Mouse (Mus musculus) CH12.LX (cell line): ENCODE data around the gene Nudt5. TPM values are rescaled to one million over a fixed set of nuclear protein-coding genes. Genes with fewer than 3 reads are reported as not detected.

Experiments
- DNase-seq: peaks from one replicate; pipeline ENCODE4 v3.0.0-alpha.2; 2013; ENCODE audit errors: extremely low read depth
- H3K27ac ChIP-seq: 2 replicates; pipeline ENCODE4 v1.5.1; 2012; ENCODE audit warnings: low read depth, mild to moderate bottlenecking, control low read depth, moderate library complexity; ENCODE audit not compliant: insufficient read depth
- H3K27me3 ChIP-seq: replicated peaks from 2 replicates; pipeline ENCODE3; 2012; ENCODE audit warnings: inconsistent platforms
- H3K36me3 ChIP-seq, 2 experiments: replicated peaks in 1 of 2; 2 replicates each; pipeline versions ENCODE3 to v1.6.1; 2012; ENCODE audit warnings: inconsistent platforms in 1 of 2, low read length in 1 of 2, mild to moderate bottlenecking in 1 of 2, mixed read lengths in 1 of 2, moderate library complexity in 1 of 2; ENCODE audit not compliant: control insufficient read depth in 1 of 2, insufficient read depth in 1 of 2
- H3K4me1 ChIP-seq, 2 experiments: 2 replicates each; pipeline ENCODE4 v1.6.1; 2012; ENCODE audit warnings: inconsistent platforms in 1 of 2, moderate library complexity in 1 of 2; ENCODE audit not compliant: insufficient read depth in 2 of 2, control insufficient read depth in 1 of 2
- H3K4me2 ChIP-seq: 2 replicates; pipeline ENCODE4 v1.6.1; 2012; ENCODE audit warnings: low read depth, mild to moderate bottlenecking, control low read depth; ENCODE audit not compliant: poor library complexity, insufficient read depth, severe bottlenecking
- H3K4me3 ChIP-seq, 3 experiments: fragments of 150-350 bp in 1 of 3; sonication (generic) in 1 of 3; replicated peaks in 1 of 3; 2 replicates each; pipeline versions ENCODE3 to v1.5.1; 2011 to 2012; ENCODE audit warnings: low read depth in 2 of 3, low read length in 2 of 3, mild to moderate bottlenecking in 2 of 3, moderate library complexity in 2 of 3, control low read depth in 1 of 3, improper control_type of control experiment in 1 of 3, inconsistent platforms in 1 of 3, mixed read lengths in 1 of 3; ENCODE audit not compliant: poor library complexity in 1 of 3
- H3K79me2 ChIP-seq: replicated peaks from 2 replicates; pipeline ENCODE4 v1.6.1; 2012; ENCODE audit warnings: mild to moderate bottlenecking, moderate library complexity; ENCODE audit not compliant: control insufficient read depth, poor library complexity, insufficient read depth, severe bottlenecking; ENCODE audit errors: extremely low read depth
- H3K9ac ChIP-seq: 2 replicates; pipeline ENCODE4 v1.6.1; 2012; ENCODE audit warnings: low read depth, mild to moderate bottlenecking, control low read depth, moderate library complexity; ENCODE audit not compliant: insufficient read depth
- H3K9me3 ChIP-seq: replicated peaks from 2 replicates; pipeline ENCODE3; 2012; ENCODE audit warnings: low read length, inconsistent platforms, mixed read lengths
- BHLHE40 ChIP-seq: IDR thresholded peaks from 2 replicates; pipeline ENCODE4 v1.6.1; 2011; ENCODE audit warnings: mild to moderate bottlenecking, low read depth, low read length, improper control_type of control experiment
- CHD1 ChIP-seq: IDR thresholded peaks from 2 replicates; pipeline ENCODE4 v1.6.1; 2012; ENCODE audit warnings: low read depth, low read length, improper control_type of control experiment, inconsistent platforms
- CHD2 ChIP-seq: IDR thresholded peaks from 2 replicates; pipeline ENCODE4 v1.6.1; 2011; ENCODE audit warnings: low read length, improper control_type of control experiment
- CTCF ChIP-seq, 2 experiments: IDR thresholded peaks in 1 of 2; conservative IDR thresholded peaks in 1 of 2; 2 replicates each; pipeline ENCODE4 v1.5.1; 2011 to 2012; ENCODE audit warnings: low read depth in 2 of 2, low read length in 2 of 2, improper control_type of control experiment in 1 of 2, inconsistent platforms in 1 of 2, mild to moderate bottlenecking in 1 of 2, moderate library complexity in 1 of 2
- E2F4 ChIP-seq: IDR thresholded peaks from 2 replicates; pipeline ENCODE4 v1.6.1; 2011; ENCODE audit warnings: low read depth, low read length, improper control_type of control experiment; ENCODE audit not compliant: insufficient replicate concordance
- IRF4 ChIP-seq: IDR thresholded peaks from 2 replicates; pipeline ENCODE4 v1.6.1; 2014; ENCODE audit warnings: low read depth, mild to moderate bottlenecking, inconsistent platforms, low read length, improper control_type of control experiment
- JUN ChIP-seq: IDR thresholded peaks from 2 replicates; pipeline ENCODE4 v1.6.1; 2011; ENCODE audit warnings: low read depth, mild to moderate bottlenecking, low read length, improper control_type of control experiment, moderate library complexity; ENCODE audit not compliant: insufficient read depth
- JUND ChIP-seq: conservative IDR thresholded peaks from 2 replicates; pipeline ENCODE4 v1.6.1; 2011; ENCODE audit warnings: low read depth, low read length, improper control_type of control experiment
- MAZ ChIP-seq: IDR thresholded peaks from 2 replicates; pipeline ENCODE4 v1.6.1; 2012; ENCODE audit warnings: low read depth, mild to moderate bottlenecking, inconsistent platforms, low read length, improper control_type of control experiment, moderate library complexity
- MYC ChIP-seq: IDR thresholded peaks from 2 replicates; pipeline ENCODE4 v1.6.1; 2011; ENCODE audit warnings: low read depth, mild to moderate bottlenecking, improper control_type of control experiment, low read length
- NELFE ChIP-seq: IDR thresholded peaks from 2 replicates; pipeline ENCODE4 v1.6.1; 2011; ENCODE audit warnings: low read depth, low read length, improper control_type of control experiment
- NRF1 ChIP-seq: IDR thresholded peaks from 2 replicates; pipeline ENCODE4 v1.6.1; 2014; ENCODE audit warnings: low read depth, mild to moderate bottlenecking, inconsistent platforms, low read length, improper control_type of control experiment, moderate library complexity
- POLR2A ChIP-seq: IDR thresholded peaks from 2 replicates; pipeline ENCODE4 v1.6.1; 2011; ENCODE audit warnings: low read depth, mild to moderate bottlenecking, improper control_type of control experiment, low read length
- RAD21 ChIP-seq: IDR thresholded peaks from 2 replicates; pipeline ENCODE4 v1.6.1; 2011; ENCODE audit warnings: low read depth, mild to moderate bottlenecking, low read length, improper control_type of control experiment, moderate library complexity
- RCOR1 ChIP-seq: conservative IDR thresholded peaks from 2 replicates; pipeline ENCODE4 v1.6.1; 2012; ENCODE audit warnings: low read depth, mild to moderate bottlenecking, inconsistent platforms, low read length, improper control_type of control experiment
- SIN3A ChIP-seq: IDR thresholded peaks from 2 replicates; pipeline ENCODE4 v1.6.1; 2012; ENCODE audit warnings: low read length, improper control_type of control experiment, inconsistent platforms
- SMC3 ChIP-seq: IDR thresholded peaks from 2 replicates; pipeline ENCODE4 v1.6.1; 2011; ENCODE audit warnings: low read depth, low read length, improper control_type of control experiment
- USF1 ChIP-seq: IDR thresholded peaks from 2 replicates; pipeline ENCODE4 v1.6.1; 2014; ENCODE audit warnings: low read depth, mild to moderate bottlenecking, inconsistent platforms, low read length, improper control_type of control experiment
- USF2 ChIP-seq: conservative IDR thresholded peaks from 2 replicates; pipeline ENCODE4 v1.6.1; 2011; ENCODE audit warnings: low read depth, low read length, improper control_type of control experiment
- ZC3H11A ChIP-seq: IDR thresholded peaks from 2 replicates; pipeline ENCODE4 v1.6.1; 2012; ENCODE audit warnings: low read depth, mild to moderate bottlenecking, inconsistent platforms, low read length, improper control_type of control experiment
- ZKSCAN1 ChIP-seq: IDR thresholded peaks from 2 replicates; pipeline ENCODE4 v1.6.1; 2012; ENCODE audit warnings: low read depth, inconsistent platforms, low read length, improper control_type of control experiment, borderline replicate concordance
- ZMIZ1 ChIP-seq: IDR thresholded peaks from 2 replicates; pipeline ENCODE4 v1.6.1; 2012; ENCODE audit warnings: low read depth, mild to moderate bottlenecking, inconsistent platforms, low read length, improper control_type of control experiment
- dilution Hi-C: fragments of 300-500 bp; cut with MboI; formaldehyde crosslinking; loops from 2 replicates; pipeline ENCODE4 v1.14.3; 2020; ENCODE audit warnings: low sequenced_read_pairs; ENCODE audit not compliant: extremely low pct_unique_long_range_greater_than_20kb, extremely low pct_ligation_motif_present
- in situ Hi-C: fragments of 300-500 bp; cut with MboI; formaldehyde crosslinking; loops from 3 replicates; pipeline ENCODE4 v1.14.3; 2019; ENCODE audit warnings: low sequenced_read_pairs, low pct_ligation_motif_present, low pct_unique_long_range_greater_than_20kb, mixed read lengths
- polyA plus RNA-seq: library from polyadenylated mRNA; unstranded; fragments of >175 nt; gene quantifications from 2 replicates; pipeline ENCODE4 v1.2.1, GENCODE M21; 2012; ENCODE audit warnings: low read depth; ENCODE audit not compliant: insufficient read length
- total RNA-seq, 2 experiments: library from RNA; depleted of rRNA; stranded (reverse); fragments of 300-350 nt in 1 of 2; fragments of >200 nt in 1 of 2; gene quantifications; 2 replicates each; pipeline ENCODE4 v1.2.3; 2012 to 2014

The Nudt5 gene
- total and polyA plus RNA-seq, 3 experiments: 102 to 245 (median 128) TPM

- Histone ChIP-seq H3K9ac (no peak overlapping the region), H3K27me3 (no peaks in the 10 kb centered on the region), H3K9me3 (no peaks in the 10 kb centered on the region), H3K4me3 (no peak overlapping the region), H3K36me3 (peaks cover 36 to 72% of the 10 kb centered on the region in 2 experiments), H3K27ac (no peak overlapping the region), H3K79me2 (no peaks in the 10 kb centered on the region), H3K4me1 (no peaks in the 10 kb centered on the region; a peak in 1 of 4 replicates), H3K4me2 (no peak overlapping the region)
- dilution Hi-C loops (no loop called here), in situ Hi-C loops (loop anchor here (25.0 kb wide), 1 partner anchor 724 kb away; no protein-coding TSS in a partner anchor)
- no peak for DNase-seq
- TF ChIP-seq POLR2A: no peak
- TF ChIP-seq SMC3: no peak
- no peak for TF ChIP-seq MYC
- TF ChIP-seq RAD21: no peak
- no peak for TF ChIP-seq ZMIZ1
- no peak for TF ChIP-seq ZKSCAN1
- TF ChIP-seq USF2: no peak
- TF ChIP-seq IRF4: no peak
- TF ChIP-seq CHD2: no peak
Measured at GRCm38 (mm10) chr2:5811235-5811782, 33.5 kb upstream of the Nudt5 start.

GRCm38 (mm10) chr2:5821264-5821663 is 23.6 kb upstream of the Nudt5 start:
- dilution Hi-C loops: no loop called here
- Histone ChIP-seq H3K4me3 (no peak overlapping the region), H3K36me3 (peaks cover 50 to 80% of the 10 kb centered on the region in 2 experiments), H3K9ac (no peak overlapping the region), H3K4me1 (peaks cover 4 to 15% of the 10 kb centered on the region in 2 experiments; a peak in 3 of 4 replicates), H3K27ac (no peak overlapping the region), H3K4me2 (no peak overlapping the region), H3K79me2 (peaks cover 3% of the 10 kb centered on the region; the same call in 1 of the 2 replicates), H3K27me3 (no peaks in the 10 kb centered on the region), H3K9me3 (no peaks in the 10 kb centered on the region)
- no peak for DNase-seq
- in situ Hi-C loops: loop anchor here (25.0 kb wide), 1 partner anchor 734 kb away; no protein-coding TSS in a partner anchor
- no peak for TF ChIP-seq RCOR1
- no peak for TF ChIP-seq USF1
- TF ChIP-seq JUN: no peak
- no peak for TF ChIP-seq JUND
- TF ChIP-seq CTCF (conservative IDR thresholded peaks at IDR 0.05 in 1 of 2, IDR thresholded peaks at IDR 0.05 in 1 of 2; ENCODE audit: low read depth in 2 of 2, low read length in 2 of 2): no peak
- TF ChIP-seq BHLHE40: no peak
- no peak for TF ChIP-seq MAZ
- no peak for TF ChIP-seq ZC3H11A
- no peak for TF ChIP-seq RAD21
- no peak for TF ChIP-seq SIN3A
- TF ChIP-seq NRF1: no peak
- TF ChIP-seq E2F4: no peak
- TF ChIP-seq CHD1: no peak
- no peak for TF ChIP-seq NELFE
